Mouse (Mus musculus): ENCODE results near the gene Gm49387.
A peak's percentile ranks its signal among the peaks of the same experiment; 100 is the strongest.
"Not testable (repeated sequence)": the region's sequence is repeated elsewhere in the genome, so short reads cannot be mapped to it uniquely, and the experiment has no call there.

Gene Gm49387

GRCm38 (mm10) chr14:31630677-31631076, 10.0 kb downstream of the Gm49387 start:
- DNase-seq = no peak

DNA sequence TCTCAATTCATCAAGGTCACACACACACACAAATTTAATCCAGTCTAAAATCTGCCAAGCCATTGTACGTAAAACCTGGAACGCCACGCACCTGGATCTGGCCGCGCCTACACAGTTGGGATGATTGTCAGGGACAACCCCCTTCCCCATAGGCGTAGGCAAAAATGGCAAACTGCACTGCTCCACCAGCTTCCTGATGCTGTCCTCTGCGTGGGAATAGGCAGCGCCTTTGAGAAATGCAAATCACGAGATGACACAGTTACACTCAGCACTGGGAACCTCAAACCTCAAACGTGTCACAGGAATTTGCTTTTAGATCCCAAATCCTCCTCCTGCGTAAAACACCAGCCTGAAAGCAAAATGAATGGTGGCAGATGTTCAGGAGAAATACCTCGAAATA, 17.9 kb downstream of the Gm49387 start:
- no peak for DNase-seq

DNA sequence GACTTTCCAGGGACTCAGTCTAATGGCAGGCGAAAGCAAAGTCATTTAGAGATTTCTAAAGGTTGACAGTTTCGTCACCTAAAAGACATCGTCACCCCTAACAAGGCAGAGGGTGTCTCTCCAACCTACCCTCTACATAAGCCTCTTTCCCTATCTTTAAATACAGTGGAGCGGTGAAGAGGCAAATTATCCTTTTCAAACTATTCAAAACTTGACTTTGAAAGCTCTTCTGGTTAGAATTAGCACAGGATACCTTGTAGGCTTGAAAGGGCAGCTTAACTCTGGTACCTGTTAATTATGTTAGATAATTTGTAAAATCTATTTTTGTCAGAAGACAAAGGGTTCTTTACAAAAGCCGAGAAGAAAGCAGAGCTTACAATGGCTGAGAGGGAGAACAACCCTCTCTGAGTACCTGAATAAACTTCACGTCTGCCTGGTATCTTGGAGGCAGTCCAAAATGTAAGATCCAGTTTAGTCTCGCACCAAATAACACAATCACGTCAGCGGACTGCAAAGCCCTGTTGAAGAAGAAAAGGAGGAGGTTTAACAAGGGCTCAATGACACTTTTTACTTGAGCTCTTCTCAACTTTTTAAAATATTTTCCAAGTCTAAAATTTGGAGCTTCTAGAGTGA, 20.0 kb downstream of the Gm49387 start:
- no peak for DNase-seq

- DNase-seq = no peak
These were observed 22.7 kb downstream of the Gm49387 start for GRCm38 (mm10) chr14:31617997-31618396.

- DNase-seq = no peak
These were observed 23.5 kb downstream of the Gm49387 start for GRCm38 (mm10) chr14:31617204-31617603.

GRCm38 (mm10) chr14:31613671-31614070, 27.0 kb downstream of the Gm49387 start:
- DNase-seq = no peak

DNA sequence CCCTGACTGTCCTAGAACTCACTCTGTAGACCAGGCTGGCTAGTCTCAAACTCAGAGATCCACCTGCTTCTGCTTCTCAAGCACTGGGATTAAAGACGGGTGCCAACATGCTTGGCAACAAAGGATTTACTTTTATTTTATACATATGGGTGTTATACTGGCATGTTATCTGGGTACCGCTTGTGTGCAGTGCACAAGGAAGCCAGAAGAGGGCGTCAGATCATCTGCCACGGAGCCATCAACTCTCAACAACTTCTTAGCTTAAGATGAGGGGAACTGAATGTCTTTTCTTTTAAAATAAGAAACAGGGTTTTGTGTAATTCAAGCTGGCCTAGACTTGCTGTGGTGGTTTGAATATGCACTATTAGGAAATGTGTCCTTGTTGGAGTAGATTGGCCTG, 28.7 kb downstream of the Gm49387 start:
- DNase-seq = no peak

DNA sequence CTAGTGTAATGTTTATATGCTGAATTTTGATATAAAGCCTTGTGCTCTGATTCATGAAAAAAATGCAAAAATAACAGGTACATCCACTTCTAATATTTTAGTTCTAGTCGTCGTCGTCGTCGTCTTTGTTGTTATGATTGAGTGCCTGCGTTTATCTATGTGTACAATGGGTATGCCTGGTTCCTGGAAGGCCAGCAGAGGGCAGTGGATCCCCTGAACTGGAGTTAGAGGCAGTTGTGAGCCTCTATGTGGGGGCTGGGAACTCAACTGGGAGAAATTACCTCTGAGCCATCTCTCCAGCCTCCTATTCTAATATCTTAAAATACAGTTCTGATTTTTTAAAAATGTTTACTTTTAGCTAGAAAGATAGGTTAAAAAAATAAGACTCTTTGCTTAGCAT, 35.2 kb downstream of the Gm49387 start:
- DNase-seq = no peak

- DNase-seq = peak in 1 of 2 experiments; percentile 9
These were observed 35.8 kb downstream of the Gm49387 start for GRCm38 (mm10) chr14:31604916-31605315.

GRCm38 (mm10) chr14:31602616-31602979, 38.1 kb downstream of the Gm49387 start:
- not testable (repeated sequence) for DNase-seq

DNA sequence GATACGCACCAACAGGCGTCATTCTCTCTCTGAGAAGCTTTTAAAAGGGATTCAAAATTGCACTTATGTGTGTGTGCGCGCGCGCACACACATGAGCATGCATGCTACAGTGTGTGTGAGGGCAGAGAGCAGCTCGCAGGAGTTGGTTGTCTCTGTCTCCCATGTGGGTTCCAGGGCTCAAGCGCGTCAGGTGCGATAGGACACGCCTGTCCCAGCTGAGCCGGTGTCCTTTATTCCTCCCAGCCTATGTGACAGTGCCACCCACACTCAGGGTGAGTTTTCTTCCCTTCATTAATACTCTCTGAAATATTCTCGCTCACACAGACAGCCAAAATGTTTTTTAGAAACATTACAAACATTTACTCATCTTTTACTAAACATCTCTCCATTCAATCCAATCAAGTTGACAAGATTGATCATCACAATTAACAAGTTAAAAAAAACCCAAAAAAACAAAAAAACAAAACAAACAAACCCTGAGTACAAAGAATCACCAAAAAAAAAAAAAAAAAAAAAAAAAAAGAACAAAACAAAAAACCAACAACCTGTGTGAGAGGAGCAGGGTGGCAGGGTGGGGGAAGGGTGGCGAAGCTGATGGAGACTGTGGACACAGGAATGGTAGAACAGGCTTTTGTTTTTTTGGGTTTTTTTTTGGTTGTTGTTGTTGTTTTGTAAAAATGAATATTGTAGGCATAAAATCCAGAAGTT, 38.6 kb downstream of the Gm49387 start:
- DNase-seq = no peak

- no peak for DNase-seq
These were observed 43.2 kb downstream of the Gm49387 start for GRCm38 (mm10) chr14:31597446-31597845.

DNA sequence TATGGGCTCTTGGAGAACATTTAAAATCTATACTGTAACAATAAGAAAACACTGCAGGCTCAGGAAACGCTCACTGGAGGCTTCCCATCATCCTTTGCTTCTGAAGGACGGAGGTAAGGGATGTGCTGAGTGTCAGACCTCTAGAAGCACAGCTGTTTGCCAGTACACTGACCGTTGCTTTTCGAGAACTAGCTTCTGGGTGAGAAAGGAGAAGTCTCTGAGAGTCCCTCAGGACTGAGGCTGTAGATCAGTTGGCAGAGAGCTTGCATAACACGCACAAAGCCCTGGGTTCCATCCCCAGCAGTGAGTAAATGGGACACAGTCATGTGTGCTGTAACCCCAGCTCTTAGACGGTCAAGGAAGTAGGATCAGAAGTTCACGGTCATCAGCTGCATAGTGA, 44.3 kb downstream of the Gm49387 start:
- DNase-seq = peak in 1 of 2 experiments; percentile 9

- DNase-seq = no peak
These were observed 46.0 kb downstream of the Gm49387 start for GRCm38 (mm10) chr14:31594693-31595092.

DNA sequence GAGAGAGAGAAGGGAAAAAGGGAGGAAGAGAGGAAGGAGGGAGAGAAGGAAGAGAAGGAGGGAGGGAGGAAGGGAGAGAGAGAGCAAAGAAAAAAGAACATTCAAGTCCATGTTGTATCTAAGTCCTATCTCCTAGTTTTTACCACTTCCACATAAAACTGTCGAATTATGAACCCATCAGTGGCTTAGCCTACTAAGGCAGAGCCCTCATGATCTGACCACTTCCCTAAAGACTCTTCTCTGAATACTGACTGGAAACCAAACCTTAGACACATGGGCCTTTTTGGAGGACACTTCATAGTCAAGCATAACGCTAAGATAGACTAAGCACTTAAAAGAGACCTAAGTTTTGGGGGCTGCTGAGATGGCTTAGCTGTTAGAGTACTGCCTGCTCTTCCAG, 47.6 kb downstream of the Gm49387 start:
- DNase-seq = no peak

- no peak for DNase-seq
These were observed 49.4 kb downstream of the Gm49387 start, which contains the start of gene Colq for GRCm38 (mm10) chr14:31591243-31591642. Colq (minus strand) TSS chr14:31591343.

GRCm38 (mm10) chr14:31586451-31586850, 54.2 kb downstream of the Gm49387 start:
- DNase-seq = no peak

GRCm38 (mm10) chr14:31583082-31583481, 57.6 kb downstream of the Gm49387 start:
- DNase-seq = no peak

DNA sequence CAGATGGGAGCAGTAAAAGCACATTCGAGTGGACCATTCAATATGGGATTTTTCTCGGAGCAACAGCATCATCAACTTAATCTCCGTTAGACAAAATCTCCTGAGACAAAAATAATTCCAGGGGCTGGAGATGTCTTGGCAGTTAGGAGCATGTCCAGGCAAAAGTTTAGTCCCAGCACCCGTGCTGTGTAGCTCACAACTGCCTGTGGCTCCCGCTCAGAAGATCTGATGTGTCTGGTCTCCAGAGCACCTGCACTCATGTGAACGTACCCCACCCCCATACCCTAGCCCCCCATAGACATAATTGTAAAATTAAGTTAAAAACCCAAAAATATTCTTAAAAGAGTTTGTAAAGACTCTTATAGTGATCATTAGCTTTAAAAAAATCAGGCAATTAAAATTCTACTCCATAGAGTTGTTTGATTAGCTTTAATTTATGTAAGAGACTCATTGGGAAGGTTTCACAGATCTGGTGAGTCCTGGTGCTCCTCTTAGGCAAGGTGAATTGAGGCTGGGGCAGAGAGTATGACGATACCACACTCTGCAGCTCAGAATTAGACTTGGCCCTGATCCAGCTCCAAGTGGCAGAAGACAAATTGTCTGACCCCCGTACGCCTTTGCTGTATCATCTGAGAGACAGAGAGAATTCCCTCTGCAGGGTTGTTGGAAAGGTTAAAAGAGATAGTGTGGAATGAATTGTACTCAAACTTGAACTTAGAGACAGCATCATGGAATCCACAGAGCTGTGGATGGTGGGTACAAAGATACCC, 62.5 kb downstream of the Gm49387 start:
- DNase-seq = no peak

DNA sequence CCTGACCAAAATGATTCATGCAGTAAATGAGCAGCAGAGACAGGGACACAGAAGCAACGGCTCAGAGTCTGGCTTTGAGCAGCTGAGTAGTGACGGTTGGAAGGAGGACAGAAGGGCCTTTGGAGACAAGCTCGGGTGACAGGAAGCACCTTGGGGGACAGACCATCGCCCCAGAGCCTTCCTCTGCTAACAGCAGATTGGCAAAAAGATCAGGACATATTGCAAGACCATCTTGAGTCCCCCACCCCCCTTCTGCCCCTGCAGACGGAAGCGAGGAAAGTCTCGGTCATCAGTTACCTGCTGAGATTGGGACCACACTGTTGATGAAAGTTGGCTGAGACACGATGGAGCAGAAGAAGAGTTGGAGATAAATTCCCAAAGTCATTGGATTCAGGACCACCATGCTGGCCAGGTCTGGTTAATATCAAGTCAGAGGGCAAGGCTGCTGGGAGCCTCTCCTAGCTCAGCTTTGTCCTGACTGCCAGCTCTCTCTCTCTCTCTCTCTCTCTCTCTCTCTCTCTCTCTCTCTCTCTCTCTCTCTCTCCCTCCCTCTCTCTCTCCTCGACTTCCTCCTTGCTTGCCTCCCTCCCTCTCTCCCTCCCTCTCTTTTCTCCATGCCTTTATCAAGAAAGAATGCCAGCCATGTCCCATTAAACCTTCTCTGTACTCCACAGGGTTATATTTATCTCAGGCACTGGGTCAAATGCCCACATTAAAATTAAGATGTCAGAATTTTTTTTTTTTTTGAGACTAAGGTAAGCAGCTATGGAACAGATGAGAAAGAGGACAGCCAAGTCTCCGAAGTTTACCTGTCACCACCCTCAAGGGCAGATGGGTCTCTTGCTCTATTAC, 63.6 kb downstream of the Gm49387 start:
- no peak for DNase-seq

DNA sequence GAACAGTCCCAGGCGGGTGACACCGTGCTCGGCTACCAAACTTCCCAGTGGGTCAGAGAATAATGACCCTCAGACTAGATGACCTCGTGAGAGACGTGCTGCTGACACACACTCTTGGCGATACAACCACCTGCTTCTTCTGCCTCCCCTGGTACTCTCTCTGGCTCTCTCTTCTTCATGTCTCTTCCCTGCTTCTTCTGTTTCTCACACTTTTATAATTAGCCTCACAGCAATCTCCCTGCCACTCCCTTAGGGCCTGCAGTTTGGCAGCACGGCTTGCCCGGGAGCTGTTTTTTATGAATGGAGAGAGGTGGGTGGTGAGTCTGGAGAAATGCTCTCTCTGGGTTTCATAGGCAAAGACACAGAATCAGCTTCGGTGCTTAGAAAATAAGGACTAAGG, 64.8 kb downstream of the Gm49387 start:
- DNase-seq = no peak

DNA sequence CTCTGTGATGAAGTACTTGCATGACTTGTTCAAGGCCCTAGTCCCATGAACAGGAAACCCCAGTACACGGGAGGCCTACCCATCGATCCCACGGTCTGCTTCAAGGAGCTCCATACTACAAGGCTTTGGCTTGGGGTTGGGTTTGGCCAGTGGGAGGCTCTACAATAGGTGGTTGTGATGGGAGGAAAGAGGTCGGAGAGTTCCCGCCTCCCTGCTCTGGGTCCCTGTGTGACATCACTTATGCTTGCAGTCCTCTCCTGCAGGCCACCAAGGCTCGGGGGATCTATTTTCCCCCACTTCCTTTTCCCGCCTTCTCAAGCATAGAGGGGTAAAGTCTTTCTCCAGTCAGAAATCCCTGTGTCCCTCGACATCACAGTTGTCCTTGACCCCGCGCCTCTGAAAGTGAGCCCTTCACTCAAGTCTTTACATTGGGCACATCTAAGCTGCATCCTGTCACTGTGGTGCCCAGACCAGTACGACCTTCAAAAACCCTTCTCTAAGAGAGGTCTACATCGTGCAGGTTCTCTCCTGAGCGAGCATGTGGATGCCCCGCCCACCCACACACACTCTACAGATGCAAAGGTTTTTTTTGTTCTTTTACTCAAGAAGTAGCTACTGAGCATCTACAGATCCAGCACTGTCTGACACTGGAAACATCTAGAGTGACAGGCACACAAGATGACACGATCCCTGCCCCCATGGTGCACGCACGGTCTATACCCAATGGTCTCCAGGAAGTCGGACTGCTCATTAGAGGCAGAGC, 65.6 kb downstream of the Gm49387 start:
- no peak for DNase-seq

Data from spleen, adult 18-20 months (tissue).